Mouse (Mus musculus): ENCODE measurements around the gene Camta1.

DNA sequence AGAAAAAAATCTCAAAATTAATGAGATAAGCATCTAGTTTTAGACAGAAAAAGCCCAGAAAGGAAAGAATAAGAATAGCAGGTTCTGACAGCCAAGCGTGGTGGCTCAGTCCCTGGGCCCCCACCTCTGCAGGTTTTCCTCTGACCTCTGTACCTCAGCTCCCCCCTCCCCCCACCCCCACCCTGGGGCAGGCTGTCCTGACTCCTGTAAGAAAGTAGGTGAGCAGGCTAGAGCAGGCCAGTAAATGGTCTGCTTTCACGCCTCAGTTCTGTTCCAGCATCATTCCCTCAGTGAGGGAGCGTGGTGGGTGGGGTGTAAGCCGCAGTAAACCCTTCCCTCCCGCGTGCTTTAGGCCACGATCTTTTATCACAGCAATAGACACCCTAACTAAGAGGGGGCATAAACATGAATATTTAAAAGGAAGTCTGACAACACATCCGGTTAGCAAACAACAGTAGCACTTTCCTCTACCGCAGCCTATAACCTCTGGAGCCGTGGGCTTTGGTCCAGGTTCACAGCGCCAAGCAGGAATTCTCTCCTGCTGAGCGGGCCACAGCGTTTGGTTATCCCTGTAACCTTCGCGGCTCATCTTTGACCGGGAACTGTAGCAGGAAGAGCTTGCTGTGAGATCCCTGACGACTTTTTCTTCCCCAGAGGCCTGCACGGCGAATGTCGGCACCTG is 972.3 kb downstream of the Camta1 start:
- no peak for TF ChIP-seq GATA1 (IDR thresholded peaks at IDR 0.05; ENCODE audit: low read length)
- no peak for TF ChIP-seq TAL1 (IDR thresholded peaks at IDR 0.05; ENCODE audit: low read length)
